Mouse (Mus musculus): ENCODE data around the gene Fbln5. TPM values are rescaled to one million over a fixed set of nuclear protein-coding genes. Genes with fewer than 3 reads are reported as not detected.

The Fbln5 gene
- polyA plus RNA-seq, 2 experiments, result 2.2 to 3.8 TPM

DNA sequence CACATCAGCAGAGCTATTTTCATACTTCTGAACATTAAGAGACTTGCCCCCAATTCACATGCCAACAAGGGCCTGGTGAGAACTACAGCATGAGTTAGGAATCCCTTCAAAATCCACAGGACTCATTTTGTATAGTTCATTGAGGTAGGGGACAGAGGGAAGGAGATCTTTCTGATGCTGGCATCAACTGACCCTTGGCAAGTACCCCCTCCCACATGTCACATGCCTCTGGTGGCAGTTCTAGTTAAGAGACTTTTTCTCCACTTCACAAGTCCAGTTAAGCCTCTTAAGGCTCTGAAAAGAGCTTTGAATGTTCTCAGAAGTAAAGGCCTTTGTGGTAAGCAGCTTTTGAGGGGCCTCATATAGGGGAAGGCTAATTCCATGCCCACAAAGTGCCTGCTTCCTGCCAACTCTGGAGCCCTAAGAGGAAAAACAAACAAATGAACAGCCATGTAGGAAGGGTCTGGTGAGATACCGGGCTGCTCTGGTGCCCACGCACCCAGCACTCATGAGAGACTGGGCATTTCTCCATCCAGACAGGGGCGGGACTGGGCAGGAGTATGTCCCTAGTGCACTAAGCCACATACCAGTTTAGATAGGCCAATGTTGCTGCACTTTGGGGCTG, 52.5 kb downstream of the Fbln5 start:
- Histone ChIP-seq H3K4me1 (replicated peaks; ENCODE audit: control insufficient read depth in 2 of 2, insufficient read depth in 2 of 2, low read length in 1 of 2) (no peaks in the 10 kb centered on the region), H3K27ac (no peak overlapping the region), H3K36me3 (replicated peaks; ENCODE audit: control insufficient read depth, insufficient read depth, low read depth) (no peaks in the 10 kb centered on the region), H3K4me3 (ENCODE audit: insufficient read depth in 1 of 2, low read depth in 2 of 2, low read length in 2 of 2) (no peak overlapping the region), H3K27me3 (ENCODE audit: control insufficient read depth, insufficient read depth, low read length) (no peaks in the 10 kb centered on the region), H3K9ac (replicated peaks) (no peak overlapping the region), H3K9me3 (ENCODE audit: control insufficient read depth, low read length) (no peaks in the 10 kb centered on the region), H3K4me2 (ENCODE audit: low read depth) (no peak overlapping the region)
- ATAC-seq (ENCODE audit: insufficient read depth), result no peak
- 41% methylated on average over 3 of the region's 3 CpGs for WGBS (ENCODE audit: insufficient replicate concordance)
- DNase-seq (ENCODE audit: low read depth in 3 of 3, low spot score in 3 of 3), result no peak
- TF ChIP-seq CTCF (IDR thresholded peaks at IDR 0.05; ENCODE audit: low read depth), result no peak

DNA sequence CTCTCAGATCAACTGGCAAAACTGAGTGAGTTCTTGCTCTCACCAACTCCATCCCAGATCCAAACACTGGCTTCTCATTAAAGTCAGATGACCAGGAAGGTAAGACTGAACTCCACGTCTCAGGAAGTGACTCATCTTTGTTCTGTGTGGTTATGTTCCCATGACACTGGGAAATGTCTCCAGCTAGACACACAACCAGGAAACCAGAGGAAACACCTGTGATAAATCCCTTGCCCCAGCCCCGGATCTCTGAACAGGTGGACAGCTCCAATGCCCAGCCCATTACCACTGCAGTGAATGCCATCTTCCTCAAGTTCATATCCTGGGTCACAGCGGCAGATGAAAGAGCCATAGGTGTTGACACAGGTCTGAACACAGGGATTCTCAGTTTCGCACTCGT, 54.0 kb downstream of the Fbln5 start:
- Histone ChIP-seq H3K9ac (replicated peaks) (no peak overlapping the region), H3K4me2 (ENCODE audit: low read depth) (no peak overlapping the region), H3K4me3 (ENCODE audit: insufficient read depth in 1 of 2, low read depth in 2 of 2, low read length in 2 of 2) (no peak overlapping the region), H3K9me3 (ENCODE audit: control insufficient read depth, low read length) (no peaks in the 10 kb centered on the region), H3K36me3 (replicated peaks; ENCODE audit: control insufficient read depth, insufficient read depth, low read depth) (no peaks in the 10 kb centered on the region), H3K27me3 (ENCODE audit: control insufficient read depth, insufficient read depth, low read length) (no peaks in the 10 kb centered on the region), H3K27ac (no peak overlapping the region), H3K4me1 (replicated peaks; ENCODE audit: control insufficient read depth in 2 of 2, insufficient read depth in 2 of 2, low read length in 1 of 2) (no peaks in the 10 kb centered on the region)
- WGBS (ENCODE audit: insufficient replicate concordance), result 58% methylated on average over 5 of the region's 5 CpGs
- no peak for DNase-seq (ENCODE audit: low read depth in 3 of 3, low spot score in 3 of 3)
- ATAC-seq (ENCODE audit: insufficient read depth), result no peak
- no peak for TF ChIP-seq CTCF (IDR thresholded peaks at IDR 0.05; ENCODE audit: low read depth)
- no peak for TF ChIP-seq EP300 (IDR thresholded peaks at IDR 0.05; ENCODE audit: low read depth)

DNA sequence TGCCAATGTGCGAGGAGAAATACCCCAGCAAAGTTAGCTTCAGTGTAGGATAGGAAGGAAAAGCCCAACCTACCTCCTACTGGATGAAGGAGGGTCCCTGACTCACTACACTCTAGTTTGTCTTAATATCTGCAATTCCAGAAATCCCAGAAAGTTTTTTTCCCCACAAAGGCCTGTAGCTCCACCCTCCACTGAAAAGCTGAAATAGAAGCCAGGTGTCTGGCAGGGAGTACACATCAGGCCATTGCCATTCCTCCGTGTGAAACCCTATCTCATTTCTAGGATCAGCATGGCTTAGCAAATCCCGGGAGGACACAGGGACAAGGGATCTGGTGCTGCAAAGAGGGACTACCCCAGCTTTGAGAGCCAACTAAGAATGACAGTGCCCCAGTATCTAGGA, 55.8 kb downstream of the Fbln5 start:
- Histone ChIP-seq H3K4me2 (ENCODE audit: low read depth) (no peak overlapping the region), H3K36me3 (replicated peaks; ENCODE audit: control insufficient read depth, insufficient read depth, low read depth) (no peaks in the 10 kb centered on the region), H3K27ac (no peak overlapping the region), H3K4me3 (ENCODE audit: insufficient read depth in 1 of 2, low read depth in 2 of 2, low read length in 2 of 2) (no peak overlapping the region), H3K27me3 (ENCODE audit: control insufficient read depth, insufficient read depth, low read length) (no peaks in the 10 kb centered on the region), H3K9me3 (ENCODE audit: control insufficient read depth, low read length) (no peaks in the 10 kb centered on the region), H3K4me1 (replicated peaks; ENCODE audit: control insufficient read depth in 2 of 2, insufficient read depth in 2 of 2, low read length in 1 of 2) (no peaks in the 10 kb centered on the region), H3K9ac (replicated peaks) (no peak overlapping the region)
- ATAC-seq (ENCODE audit: insufficient read depth) (no peak), DNase-seq (ENCODE audit: low read depth in 3 of 3, low spot score in 3 of 3) (no peak)
- 52% methylated on average over 3 of the region's 3 CpGs for WGBS (ENCODE audit: insufficient replicate concordance)
- TF ChIP-seq CTCF (IDR thresholded peaks at IDR 0.05; ENCODE audit: low read depth), result no peak
- TF ChIP-seq EP300 (IDR thresholded peaks at IDR 0.05; ENCODE audit: low read depth), result no peak

DNA sequence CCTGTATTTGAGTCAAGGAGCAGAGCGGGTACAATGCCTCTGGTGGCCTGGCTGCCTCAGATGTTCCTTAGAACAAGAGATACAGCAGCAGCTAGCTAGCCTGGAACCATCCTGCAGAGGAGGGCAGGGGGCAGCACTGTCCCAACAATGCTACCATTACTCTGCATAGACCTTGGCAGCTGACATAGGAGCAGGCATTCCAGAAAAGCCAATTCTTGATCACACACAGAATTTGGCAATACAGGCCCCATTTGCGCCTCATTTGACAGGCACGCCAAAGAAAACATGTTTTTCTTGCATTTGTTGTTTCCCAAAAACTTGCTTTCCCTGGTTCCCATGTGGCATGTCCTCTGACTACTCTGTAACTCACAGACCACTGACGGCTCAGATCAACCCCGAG, 56.8 kb downstream of the Fbln5 start:
- Histone ChIP-seq H3K36me3 (replicated peaks; ENCODE audit: control insufficient read depth, insufficient read depth, low read depth) (no peaks in the 10 kb centered on the region), H3K9me3 (ENCODE audit: control insufficient read depth, low read length) (no peaks in the 10 kb centered on the region), H3K4me2 (ENCODE audit: low read depth) (no peak overlapping the region), H3K27ac (no peak overlapping the region), H3K4me1 (replicated peaks; ENCODE audit: control insufficient read depth in 2 of 2, insufficient read depth in 2 of 2, low read length in 1 of 2) (no peaks in the 10 kb centered on the region), H3K27me3 (ENCODE audit: control insufficient read depth, insufficient read depth, low read length) (no peaks in the 10 kb centered on the region), H3K4me3 (ENCODE audit: insufficient read depth in 1 of 2, low read depth in 2 of 2, low read length in 2 of 2) (no peak overlapping the region), H3K9ac (replicated peaks) (no peak overlapping the region)
- ATAC-seq (ENCODE audit: insufficient read depth) (no peak), DNase-seq (ENCODE audit: low read depth in 3 of 3, low spot score in 3 of 3) (no peak)
- 71% methylated on average over 5 of the region's 5 CpGs for WGBS (ENCODE audit: insufficient replicate concordance)
- TF ChIP-seq EP300 (IDR thresholded peaks at IDR 0.05; ENCODE audit: low read depth) (no peak), CTCF (IDR thresholded peaks at IDR 0.05; ENCODE audit: low read depth) (no peak; the same call in 1 of the 2 replicates)

DNA sequence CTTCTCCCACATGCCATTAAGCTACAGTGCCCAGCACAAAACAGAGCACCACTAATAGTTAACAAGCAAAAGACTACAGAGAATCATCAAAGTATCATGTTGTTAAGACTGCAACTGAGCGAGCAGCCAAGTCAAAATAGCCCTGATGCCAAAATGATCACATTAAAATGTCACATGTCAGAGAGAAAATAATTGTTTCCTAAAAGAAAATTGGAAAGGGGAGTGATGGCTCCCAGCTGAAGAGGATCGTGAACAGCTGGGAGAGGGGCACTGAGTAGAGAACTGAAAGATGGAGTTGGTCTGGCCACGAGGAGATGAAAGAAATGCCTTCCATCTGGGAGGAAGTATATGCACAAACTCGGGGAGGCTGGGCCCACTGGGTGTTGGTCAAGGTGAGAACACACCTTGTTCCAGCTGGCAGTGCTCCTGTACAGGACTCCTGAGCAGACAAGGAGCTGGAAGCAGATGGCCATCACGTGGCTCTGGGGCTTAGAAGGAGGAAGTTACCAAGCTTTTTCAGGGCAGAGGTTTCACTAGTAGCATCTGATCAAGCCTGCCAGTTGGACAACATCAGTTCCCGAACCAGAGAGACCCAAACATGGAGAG, 59.3 kb downstream of the Fbln5 start:
- WGBS (ENCODE audit: insufficient replicate concordance), result 36% methylated on average over 6 of the region's 6 CpGs
- Histone ChIP-seq H3K27me3 (ENCODE audit: control insufficient read depth, insufficient read depth, low read length) (no peaks in the 10 kb centered on the region), H3K9ac (replicated peaks) (no peak overlapping the region), H3K36me3 (replicated peaks; ENCODE audit: control insufficient read depth, insufficient read depth, low read depth) (no peaks in the 10 kb centered on the region), H3K4me1 (replicated peaks; ENCODE audit: control insufficient read depth in 2 of 2, insufficient read depth in 2 of 2, low read length in 1 of 2) (no peaks in the 10 kb centered on the region), H3K4me2 (ENCODE audit: low read depth) (no peak overlapping the region), H3K27ac (no peak overlapping the region), H3K4me3 (ENCODE audit: insufficient read depth in 1 of 2, low read depth in 2 of 2, low read length in 2 of 2) (no peak overlapping the region), H3K9me3 (ENCODE audit: control insufficient read depth, low read length) (no peaks in the 10 kb centered on the region)
- ATAC-seq (ENCODE audit: insufficient read depth) (no peak), DNase-seq (ENCODE audit: low read depth in 3 of 3, low spot score in 3 of 3) (no peak)
- TF ChIP-seq EP300 (IDR thresholded peaks at IDR 0.05; ENCODE audit: low read depth) (no peak), CTCF (IDR thresholded peaks at IDR 0.05; ENCODE audit: low read depth) (no peak)

Measured in liver, embryonic 14.5 days (tissue).